Comparison of ENCODE assay signal across 1 mouse cellular context in genomic region chr4:46598111-46598510, GRCm38 (mm10).
TF ChIP-seq lines count a peak whose summit lies in the region.

No protein-coding gene starts in this region.

TF ChIP-seq in CH12.LX, 34 proteins besides CTCF, POLR2A, EP300 and RAD21:
- TF ChIP-seq RCOR1 (conservative IDR thresholded peaks at IDR 0.05; ENCODE audit: low read depth, low read length) (0 out of 2 replicates have a peak, but pooled peaks have one; percentile 8), USF1 (IDR thresholded peaks at IDR 0.05; ENCODE audit: low read depth, low read length) (no peak)
